Mouse (Mus musculus): Measurements from ENCODE around the gene Cdk10.

Cdk10 gene

DNA sequence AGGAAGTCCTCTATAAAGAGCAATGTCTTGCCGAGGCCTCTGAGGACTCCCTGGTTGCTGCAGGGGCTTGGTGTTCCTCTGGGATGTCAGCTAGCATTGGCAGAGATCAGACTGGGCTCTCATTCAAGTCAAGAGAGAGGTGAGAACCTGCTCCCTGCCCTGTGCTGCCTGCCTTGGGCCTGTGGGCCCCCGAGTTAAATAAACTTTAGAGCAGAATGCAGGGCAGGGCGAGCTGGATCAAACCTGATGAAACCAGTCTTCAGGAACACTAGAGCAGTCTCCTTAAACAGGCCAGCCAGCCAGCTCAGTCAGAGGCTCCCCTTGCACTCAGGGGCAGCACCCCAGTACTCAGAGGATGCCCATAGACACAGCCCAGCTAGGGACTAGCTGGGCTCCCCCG is 47.3 kb downstream of the Cdk10 start:
- DNase-seq (ENCODE audit: low spot score), result no peak

DNA sequence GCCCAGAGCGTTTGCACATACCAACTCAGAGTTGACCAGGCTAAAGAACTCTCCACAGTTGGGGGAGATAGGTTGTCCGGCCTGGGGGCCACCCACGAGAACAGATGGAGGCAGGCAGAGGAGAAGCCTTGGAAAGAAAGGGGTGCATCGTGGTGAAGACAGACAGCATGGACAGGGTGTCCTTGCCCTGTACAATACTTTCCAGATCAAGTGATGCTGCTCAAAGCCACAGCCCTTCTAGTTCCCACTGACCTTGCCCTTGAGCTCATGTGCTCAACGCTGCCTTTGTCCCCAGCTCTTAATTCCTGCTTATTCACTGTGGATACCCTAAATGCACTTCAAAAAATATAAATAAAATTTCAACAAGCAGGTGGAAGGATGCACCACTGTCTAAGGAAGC is 49.8 kb downstream of the Cdk10 start:
- no peak for DNase-seq (ENCODE audit: low spot score)

DNA sequence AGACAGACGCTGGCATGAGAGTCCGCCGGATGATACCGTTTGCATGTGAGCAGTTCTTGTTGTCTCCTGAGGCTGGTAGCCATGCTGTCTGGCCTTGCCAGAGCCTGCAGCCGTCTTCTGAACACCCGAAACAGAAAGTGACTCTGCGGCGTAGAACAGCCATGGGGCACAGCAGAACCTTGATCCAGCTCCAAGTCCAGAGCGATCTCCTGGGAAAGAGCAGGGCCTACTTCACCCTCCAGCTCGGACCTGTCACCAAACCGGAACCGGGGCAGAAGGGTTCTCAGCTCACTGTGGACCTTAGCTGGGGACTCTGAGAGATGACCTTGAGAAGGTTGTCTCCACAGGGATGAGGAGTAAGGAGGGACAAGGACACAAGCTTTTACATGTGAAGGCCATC is 50.5 kb downstream of the Cdk10 start:
- DNase-seq (ENCODE audit: low spot score), result no peak

DNA sequence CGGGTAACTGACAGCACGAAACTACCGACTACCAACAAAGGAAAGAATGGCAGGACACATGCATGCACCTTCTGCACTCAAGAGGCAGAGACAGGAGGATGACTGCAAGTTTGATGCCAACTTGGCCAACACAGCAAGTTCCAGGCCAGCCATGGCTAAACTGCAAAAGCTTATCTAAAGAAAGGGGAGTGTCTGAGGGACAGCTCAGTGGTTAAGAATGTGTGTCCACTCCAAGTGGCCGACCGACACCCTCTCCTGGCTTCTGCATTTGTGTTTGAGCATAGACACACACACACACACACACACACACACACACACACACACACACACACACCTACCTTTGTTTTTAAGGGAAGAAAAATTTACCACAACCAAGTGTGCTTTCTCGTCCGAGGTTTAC is 53.8 kb downstream of the Cdk10 start:
- no peak for DNase-seq (ENCODE audit: low spot score)

DNA sequence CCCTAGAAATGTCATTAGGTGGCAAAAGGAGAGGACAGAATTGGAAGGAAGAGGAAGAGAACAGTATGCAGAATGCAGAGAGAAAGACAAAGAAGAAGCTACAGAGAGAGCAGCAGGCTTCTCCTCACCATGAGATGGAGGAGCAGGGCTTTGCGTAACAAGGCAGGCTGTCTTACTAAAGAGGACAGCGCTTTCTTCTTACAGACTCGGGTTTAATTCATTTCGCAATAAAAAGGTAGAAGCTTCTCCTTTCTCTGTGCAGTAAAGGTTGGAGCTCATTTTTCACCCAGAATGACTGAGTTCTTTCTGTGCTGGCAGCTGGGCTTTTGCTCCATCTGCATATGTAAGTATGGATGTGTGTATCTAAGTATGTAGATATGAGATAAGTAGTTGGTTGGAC is 55.2 kb downstream of the Cdk10 start:
- no peak for DNase-seq (ENCODE audit: low spot score)

DNA sequence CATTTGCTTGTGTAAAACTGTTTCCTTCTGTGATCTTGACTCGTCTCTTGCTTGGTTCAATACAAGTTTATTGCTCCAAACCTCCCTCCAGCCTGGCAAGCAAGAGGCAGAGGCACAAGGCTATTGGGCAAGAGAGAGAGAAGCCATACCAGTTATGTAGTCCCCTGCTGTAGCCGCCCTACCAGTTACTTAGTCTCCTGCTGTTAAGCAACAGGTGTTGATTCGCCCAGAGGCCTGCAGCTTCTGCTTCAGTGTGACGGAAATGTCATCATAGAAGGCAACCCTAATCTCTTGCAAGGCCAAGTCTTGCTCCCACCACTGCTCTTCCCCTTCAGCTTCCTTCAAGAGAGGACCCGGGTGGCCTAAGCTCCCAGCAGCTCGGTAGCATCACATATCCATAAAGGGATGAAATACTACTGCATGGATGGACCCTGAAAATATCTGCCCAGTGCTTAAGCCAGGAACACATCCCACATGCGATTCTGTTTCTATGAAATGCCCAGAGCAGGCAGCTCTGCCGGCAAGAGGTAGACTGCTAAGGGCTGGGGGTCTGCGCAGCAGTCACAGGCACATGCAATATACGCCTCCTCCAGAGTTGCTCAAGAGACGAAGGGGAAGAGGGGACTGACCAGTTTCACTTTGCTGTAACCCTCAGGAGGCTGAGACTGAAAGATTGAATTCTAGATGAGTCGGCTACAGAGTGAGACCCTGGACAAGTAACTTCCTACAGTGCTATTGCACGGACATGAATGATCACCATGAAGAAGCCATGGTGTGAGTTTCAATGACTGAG is 55.9 kb downstream of the Cdk10 start:
- DNase-seq (ENCODE audit: low spot score), result no peak

Measured in layer of hippocampus, adult 11-12 months (tissue).